Mouse (Mus musculus): ENCODE results near the gene Pxt1. TPM values are rescaled to one million over a fixed set of nuclear protein-coding genes. Genes with fewer than 3 reads are reported as not detected.

Gene Pxt1
- polyA plus RNA-seq, 2 experiments, result 0.14 to 0.23 TPM

- no peak for ATAC-seq (ENCODE audit: insufficient read depth)
- DNase-seq (ENCODE audit: low read depth in 3 of 3, low spot score in 3 of 3), result no peak
- Histone ChIP-seq H3K9ac (replicated peaks) (no peak overlapping the region), H3K4me3 (ENCODE audit: insufficient read depth in 1 of 2, low read depth in 2 of 2, low read length in 2 of 2) (no peak overlapping the region), H3K27me3 (ENCODE audit: control insufficient read depth, insufficient read depth, low read length) (no peaks in the 10 kb centered on the region), H3K36me3 (replicated peaks; ENCODE audit: control insufficient read depth, insufficient read depth, low read depth) (no peaks in the 10 kb centered on the region), H3K4me1 (replicated peaks; ENCODE audit: control insufficient read depth in 2 of 2, insufficient read depth in 2 of 2, low read length in 1 of 2) (peaks cover 26 to 38% of the 10 kb centered on the region in 2 experiments), H3K27ac (peak overlapping the region; percentile 26; the same call in 1 of the 2 replicates), H3K9me3 (ENCODE audit: control insufficient read depth, low read length) (no peaks in the 10 kb centered on the region), H3K4me2 (ENCODE audit: low read depth) (no peak overlapping the region)
- TF ChIP-seq EP300 (IDR thresholded peaks at IDR 0.05; ENCODE audit: low read depth), result no peak
- TF ChIP-seq CTCF (IDR thresholded peaks at IDR 0.05; ENCODE audit: low read depth), result no peak
- WGBS (ENCODE audit: insufficient replicate concordance), result 86% methylated on average over 4 of the region's 4 CpGs
Measured at GRCm38 (mm10) chr17:28932274-28932673, 11.4 kb downstream of the Pxt1 start.

DNA sequence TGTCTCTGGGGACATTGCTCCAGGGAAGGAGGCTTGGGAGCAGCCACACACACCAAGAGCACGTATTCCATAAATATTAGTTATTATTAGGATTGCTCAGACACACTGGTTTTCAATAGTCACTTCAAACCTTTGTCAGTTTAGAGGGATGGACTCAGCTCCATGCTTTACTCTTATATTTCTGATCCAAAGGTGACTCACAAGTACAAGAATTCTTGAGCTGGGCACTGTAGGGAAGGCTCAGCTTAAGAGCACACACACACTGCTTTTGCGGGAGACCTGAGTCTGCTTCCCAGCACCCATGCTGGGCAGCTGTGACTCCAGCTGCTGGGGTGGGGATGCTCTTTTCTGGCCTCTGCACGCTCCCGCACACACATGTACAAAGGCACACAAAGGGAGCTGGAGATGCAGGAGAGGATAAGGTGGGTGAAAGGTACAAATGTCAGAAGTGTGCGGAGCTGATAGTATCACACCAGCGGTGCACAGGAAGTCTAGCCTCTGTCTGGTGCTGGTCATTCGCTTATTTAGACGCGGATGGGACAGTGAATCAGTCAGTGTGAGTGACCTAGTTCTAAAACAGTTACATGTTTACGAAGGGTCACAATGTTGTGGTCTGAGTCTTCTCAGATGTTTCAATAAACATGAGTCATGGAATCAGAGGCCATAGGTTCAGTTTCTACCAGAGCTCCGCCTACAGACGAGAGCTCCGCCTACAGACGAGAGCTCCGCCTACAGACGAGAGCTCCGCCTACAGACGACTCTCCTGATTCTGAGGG is 12.0 kb downstream of the Pxt1 start:
- WGBS (ENCODE audit: insufficient replicate concordance), result 82% methylated on average over 18 of the region's 18 CpGs
- peak in 1 of 3 experiments; percentile 31 for DNase-seq (ENCODE audit: low read depth in 3 of 3, low spot score in 3 of 3)
- TF ChIP-seq EP300 (IDR thresholded peaks at IDR 0.05; ENCODE audit: low read depth) (no peak), CTCF (IDR thresholded peaks at IDR 0.05; ENCODE audit: low read depth) (no peak)
- no peak overlapping the region for H3K4me2 ChIP-seq (ENCODE audit: low read depth)
- no peak for ATAC-seq (ENCODE audit: insufficient read depth)
- H3K4me3 ChIP-seq (ENCODE audit: insufficient read depth in 1 of 2, low read depth in 2 of 2, low read length in 2 of 2), result no peak overlapping the region
- peak overlapping the region; percentile 94 for H3K9ac ChIP-seq (replicated peaks)
- no peaks in the 10 kb centered on the region for H3K9me3 ChIP-seq (ENCODE audit: control insufficient read depth, low read length)
- peaks cover 26 to 42% of the 10 kb centered on the region in 2 experiments for H3K4me1 ChIP-seq (replicated peaks; ENCODE audit: control insufficient read depth in 2 of 2, insufficient read depth in 2 of 2, low read length in 1 of 2)
- H3K36me3 ChIP-seq (replicated peaks; ENCODE audit: control insufficient read depth, insufficient read depth, low read depth), result no peaks in the 10 kb centered on the region
- H3K27ac ChIP-seq, result peak overlapping the region; percentile 100
- H3K27me3 ChIP-seq (ENCODE audit: control insufficient read depth, insufficient read depth, low read length), result no peaks in the 10 kb centered on the region

GRCm38 (mm10) chr17:28930392-28931074 is 13.1 kb downstream of the Pxt1 start:
- peak overlapping the region; percentile 84 for H3K4me2 ChIP-seq (ENCODE audit: low read depth)
- DNase-seq (ENCODE audit: low read depth in 3 of 3, low spot score in 3 of 3), result peak; percentile 93
- no peaks in the 10 kb centered on the region for H3K36me3 ChIP-seq (replicated peaks; ENCODE audit: control insufficient read depth, insufficient read depth, low read depth)
- peak overlapping the region; percentile 94 for H3K9ac ChIP-seq (replicated peaks)
- WGBS (ENCODE audit: insufficient replicate concordance), result 6% methylated on average over 14 of the region's 14 CpGs
- peak; percentile 93 for TF ChIP-seq EP300 (IDR thresholded peaks at IDR 0.05; ENCODE audit: low read depth)
- peak; percentile 57 for TF ChIP-seq CTCF (IDR thresholded peaks at IDR 0.05; ENCODE audit: low read depth)
- peaks cover 26 to 39% of the 10 kb centered on the region in 2 experiments for H3K4me1 ChIP-seq (replicated peaks; ENCODE audit: control insufficient read depth in 2 of 2, insufficient read depth in 2 of 2, low read length in 1 of 2)
- H3K9me3 ChIP-seq (ENCODE audit: control insufficient read depth, low read length), result no peaks in the 10 kb centered on the region
- H3K27me3 ChIP-seq (ENCODE audit: control insufficient read depth, insufficient read depth, low read length), result no peaks in the 10 kb centered on the region
- ATAC-seq (ENCODE audit: insufficient read depth), result peak; percentile 89
- H3K4me3 ChIP-seq (ENCODE audit: insufficient read depth in 1 of 2, low read depth in 2 of 2, low read length in 2 of 2), result peak overlapping the region; percentile 37 to 48
- peak overlapping the region; percentile 100 for H3K27ac ChIP-seq

DNA sequence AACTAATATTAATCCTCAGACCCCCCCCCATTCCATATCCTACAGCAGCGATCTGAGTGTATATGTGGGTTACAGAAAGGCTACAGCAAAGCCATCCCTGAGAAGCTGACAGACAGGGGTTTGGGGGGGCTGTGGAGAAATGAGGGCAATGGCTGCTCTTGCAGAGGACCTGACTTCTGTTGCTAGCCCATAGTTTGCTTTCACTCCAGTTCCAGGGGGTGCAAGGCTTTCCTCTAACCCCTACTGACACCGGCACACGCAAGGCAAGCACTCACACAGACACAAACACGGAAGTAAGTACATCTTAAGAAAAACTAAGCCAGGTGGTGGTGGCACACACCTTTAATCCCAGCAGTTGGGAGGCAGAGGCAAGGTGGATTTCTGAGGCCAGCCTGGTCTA is 14.3 kb downstream of the Pxt1 start:
- 85% methylated on average over 4 of the region's 4 CpGs for WGBS (ENCODE audit: insufficient replicate concordance)
- H3K4me3 ChIP-seq (ENCODE audit: insufficient read depth in 1 of 2, low read depth in 2 of 2, low read length in 2 of 2), result no peak overlapping the region
- peak overlapping the region; percentile 94 for H3K9ac ChIP-seq (replicated peaks)
- ATAC-seq (ENCODE audit: insufficient read depth) (no peak), DNase-seq (ENCODE audit: low read depth in 3 of 3, low spot score in 3 of 3) (no peak)
- H3K36me3 ChIP-seq (replicated peaks; ENCODE audit: control insufficient read depth, insufficient read depth, low read depth), result no peaks in the 10 kb centered on the region
- H3K27me3 ChIP-seq (ENCODE audit: control insufficient read depth, insufficient read depth, low read length), result no peaks in the 10 kb centered on the region
- H3K9me3 ChIP-seq (ENCODE audit: control insufficient read depth, low read length), result no peaks in the 10 kb centered on the region
- no peak overlapping the region for H3K4me2 ChIP-seq (ENCODE audit: low read depth)
- peak overlapping the region; percentile 100 for H3K27ac ChIP-seq
- no peak for TF ChIP-seq EP300 (IDR thresholded peaks at IDR 0.05; ENCODE audit: low read depth)
- no peak for TF ChIP-seq CTCF (IDR thresholded peaks at IDR 0.05; ENCODE audit: low read depth)
- peaks cover 26 to 38% of the 10 kb centered on the region in 2 experiments for H3K4me1 ChIP-seq (replicated peaks; ENCODE audit: control insufficient read depth in 2 of 2, insufficient read depth in 2 of 2, low read length in 1 of 2)

DNA sequence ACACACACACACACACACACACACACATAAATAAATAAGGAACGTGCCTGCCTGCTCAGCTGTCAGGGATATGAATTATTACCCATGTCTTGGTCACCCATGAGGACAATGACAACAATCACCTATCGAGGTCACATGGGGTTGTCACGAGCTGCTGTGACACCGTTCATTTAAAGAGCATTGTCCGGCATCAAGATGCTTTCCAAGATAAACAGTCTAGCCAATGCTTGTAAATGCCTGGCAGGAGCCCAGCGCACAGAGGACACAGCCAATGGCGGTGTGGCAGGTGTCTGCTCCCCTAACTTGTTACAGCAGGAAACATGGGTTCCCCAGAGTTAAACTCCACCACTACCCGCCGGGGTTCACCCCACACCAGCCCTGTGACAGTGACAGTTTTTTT is 15.6 kb downstream of the Pxt1 start:
- Histone ChIP-seq H3K4me3 (ENCODE audit: insufficient read depth in 1 of 2, low read depth in 2 of 2, low read length in 2 of 2) (no peak overlapping the region), H3K9me3 (ENCODE audit: control insufficient read depth, low read length) (no peaks in the 10 kb centered on the region), H3K4me1 (replicated peaks; ENCODE audit: control insufficient read depth in 2 of 2, insufficient read depth in 2 of 2, low read length in 1 of 2) (peaks cover 26 to 38% of the 10 kb centered on the region in 2 experiments), H3K27me3 (ENCODE audit: control insufficient read depth, insufficient read depth, low read length) (no peaks in the 10 kb centered on the region), H3K9ac (replicated peaks) (no peak overlapping the region), H3K36me3 (replicated peaks; ENCODE audit: control insufficient read depth, insufficient read depth, low read depth) (no peaks in the 10 kb centered on the region), H3K27ac (peak overlapping the region; percentile 23; the same call in 1 of the 2 replicates), H3K4me2 (ENCODE audit: low read depth) (no peak overlapping the region)
- no peak for ATAC-seq (ENCODE audit: insufficient read depth)
- TF ChIP-seq EP300 (IDR thresholded peaks at IDR 0.05; ENCODE audit: low read depth) (no peak), CTCF (IDR thresholded peaks at IDR 0.05; ENCODE audit: low read depth) (no peak)
- DNase-seq (ENCODE audit: low read depth in 3 of 3, low spot score in 3 of 3), result no peak
- WGBS (ENCODE audit: insufficient replicate concordance), result 72% methylated on average over 9 of the region's 9 CpGs

Measured in liver, embryonic 14.5 days (tissue).